Mouse (Mus musculus): ENCODE data around the gene Fut2. TPM values are rescaled to one million over a fixed set of nuclear protein-coding genes. Genes with fewer than 3 reads are reported as not detected.
"Not testable (repeated sequence)": the region's sequence is repeated elsewhere in the genome, so short reads cannot be mapped to it uniquely, and the experiment has no call there.

Gene Fut2
- polyA plus RNA-seq, 1 experiment from 2014 or later, result 0.05 TPM

GRCm38 (mm10) chr7:45681046-45681736 is 15.0 kb upstream of the Fut2 start:
- H3K36me3 ChIP-seq, result no peaks in the 10 kb centered on the region
- no peaks in the 10 kb centered on the region for H3K9me3 ChIP-seq (replicated peaks)
- DNase-seq (ENCODE audit: low spot score), result no peak
- WGBS, result 87% methylated on average over 8 of the region's 8 CpGs
- H3K4me3 ChIP-seq, result no peak overlapping the region
- peaks cover under 1% of the 10 kb centered on the region; the same call in 1 of the 2 replicates for H3K27me3 ChIP-seq (ENCODE audit: low read depth, poor library complexity, severe bottlenecking)
- no peak overlapping the region; the same call in 1 of the 2 replicates for H3K27ac ChIP-seq (replicated peaks)
- peaks cover 39% of the 10 kb centered on the region for H3K4me1 ChIP-seq

DNA sequence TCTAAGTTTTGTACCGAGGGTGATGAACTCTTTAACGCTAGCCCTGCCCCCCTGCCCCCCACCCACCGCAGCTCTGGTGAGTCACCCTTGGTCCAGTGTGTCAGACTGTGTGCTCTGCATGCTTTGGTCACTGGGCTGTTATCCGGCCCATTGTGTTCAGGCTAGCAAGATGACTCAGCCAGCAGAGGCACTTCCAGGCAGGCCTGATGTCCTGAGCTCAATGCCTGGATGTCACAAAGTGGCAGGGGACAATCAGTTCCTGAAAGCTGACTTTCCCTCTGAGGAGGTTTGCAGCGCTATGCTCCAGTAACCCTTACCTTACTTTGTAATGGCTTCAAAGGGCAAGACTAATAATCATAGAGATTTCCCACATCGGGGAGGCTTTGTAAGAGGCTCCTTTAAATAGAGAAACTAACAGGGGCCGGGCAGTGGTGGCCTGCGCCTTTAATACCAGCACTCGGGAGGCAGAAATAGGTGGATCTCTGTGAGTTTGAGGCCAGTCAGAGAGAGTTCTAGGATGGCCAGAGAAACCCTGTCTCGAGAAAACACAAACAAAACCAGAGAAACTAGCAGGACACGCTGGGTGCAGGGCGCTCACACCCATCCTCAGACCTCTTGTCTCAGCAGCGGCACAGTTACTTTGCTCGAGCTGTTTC is 13.9 kb upstream of the Fut2 start:
- H3K27me3 ChIP-seq (ENCODE audit: low read depth, poor library complexity, severe bottlenecking), result no peaks in the 10 kb centered on the region; the same call in 1 of the 2 replicates
- no peaks in the 10 kb centered on the region for H3K9me3 ChIP-seq (replicated peaks)
- no peak overlapping the region for H3K4me3 ChIP-seq
- no peak for DNase-seq (ENCODE audit: low spot score)
- WGBS, result 66% methylated on average over 14 of the region's 14 CpGs
- H3K27ac ChIP-seq (replicated peaks), result peak overlapping the region; percentile 29
- H3K36me3 ChIP-seq, result no peaks in the 10 kb centered on the region
- H3K4me1 ChIP-seq, result peaks cover 32% of the 10 kb centered on the region

- no peak for DNase-seq (ENCODE audit: low spot score)
- Histone ChIP-seq H3K27ac (replicated peaks) (peak overlapping the region; percentile 7; the same call in 1 of the 2 replicates), H3K4me3 (no peak overlapping the region), H3K4me1 (peaks cover 32% of the 10 kb centered on the region), H3K36me3 (no peaks in the 10 kb centered on the region), H3K9me3 (replicated peaks) (no peaks in the 10 kb centered on the region), H3K27me3 (ENCODE audit: low read depth, poor library complexity, severe bottlenecking) (no peaks in the 10 kb centered on the region; the same call in 1 of the 2 replicates)
- WGBS, result 92% methylated on average over 14 of the region's 14 CpGs
These were observed 12.3 kb upstream of the Fut2 start for GRCm38 (mm10) chr7:45678513-45678912.

GRCm38 (mm10) chr7:45677627-45678295 is 11.6 kb upstream of the Fut2 start:
- Histone ChIP-seq H3K4me3 (no peak overlapping the region), H3K36me3 (no peaks in the 10 kb centered on the region), H3K27me3 (ENCODE audit: low read depth, poor library complexity, severe bottlenecking) (no peaks in the 10 kb centered on the region; the same call in 1 of the 2 replicates), H3K27ac (replicated peaks) (peak overlapping the region; percentile 7; the same call in 1 of the 2 replicates), H3K4me1 (peaks cover 27% of the 10 kb centered on the region), H3K9me3 (replicated peaks) (no peaks in the 10 kb centered on the region)
- no peak for DNase-seq (ENCODE audit: low spot score)
- 79% methylated on average over 7 of the region's 7 CpGs for WGBS

DNA sequence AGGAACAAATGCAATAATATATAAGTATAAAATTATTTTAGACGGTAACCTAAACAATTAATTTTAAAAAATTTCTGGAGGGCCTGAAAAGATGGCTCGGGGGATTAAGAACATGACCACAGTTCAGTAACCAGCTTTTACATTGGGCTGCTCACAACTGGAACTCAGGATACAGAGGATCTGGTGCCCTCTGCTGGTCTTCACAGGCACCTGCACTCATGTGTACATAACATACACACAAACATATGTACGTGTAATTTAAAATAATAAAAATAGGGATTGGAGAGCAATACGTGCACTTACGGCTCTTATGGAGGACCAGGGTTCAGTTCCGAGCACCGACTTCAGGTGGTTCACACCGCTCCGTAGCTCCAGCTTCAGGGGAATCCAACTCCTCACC is 2.7 kb upstream of the Fut2 start:
- Histone ChIP-seq H3K4me3 (no peak overlapping the region), H3K4me1 (peaks cover 16% of the 10 kb centered on the region), H3K27me3 (ENCODE audit: low read depth, poor library complexity, severe bottlenecking) (no peaks in the 10 kb centered on the region), H3K27ac (replicated peaks) (no peak overlapping the region), H3K9me3 (replicated peaks) (no peaks in the 10 kb centered on the region), H3K36me3 (no peaks in the 10 kb centered on the region)
- 94% methylated on average over 9 of the region's 9 CpGs for WGBS
- DNase-seq (ENCODE audit: low spot score), result no peak

GRCm38 (mm10) chr7:45667761-45668160 is 1.6 kb upstream of the Fut2 start:
- no peak overlapping the region for H3K4me3 ChIP-seq
- no peaks in the 10 kb centered on the region for H3K9me3 ChIP-seq (replicated peaks)
- peaks cover 16% of the 10 kb centered on the region for H3K4me1 ChIP-seq
- 79% methylated on average over 14 of the region's 14 CpGs for WGBS
- no peaks in the 10 kb centered on the region for H3K36me3 ChIP-seq
- no peaks in the 10 kb centered on the region for H3K27me3 ChIP-seq (ENCODE audit: low read depth, poor library complexity, severe bottlenecking)
- DNase-seq (ENCODE audit: low spot score), result no peak
- H3K27ac ChIP-seq (replicated peaks), result no peak overlapping the region

GRCm38 (mm10) chr7:45665303-45666138 is 673 bp downstream of the Fut2 start:
- Histone ChIP-seq H3K27me3 (ENCODE audit: low read depth, poor library complexity, severe bottlenecking) (no peaks in the 10 kb centered on the region), H3K36me3 (no peaks in the 10 kb centered on the region), H3K4me3 (no peak overlapping the region; the same call in 1 of the 2 replicates), H3K9me3 (replicated peaks) (no peaks in the 10 kb centered on the region), H3K4me1 (peaks cover 16% of the 10 kb centered on the region), H3K27ac (replicated peaks) (no peak overlapping the region)
- WGBS, result 67% methylated on average over 13 of the region's 13 CpGs
- DNase-seq (ENCODE audit: low spot score), result no peak

GRCm38 (mm10) chr7:45661702-45662101 is 4.5 kb downstream of the Fut2 start:
- not testable (repeated sequence) for H3K4me3 ChIP-seq; H3K27me3 ChIP-seq (ENCODE audit: low read depth, poor library complexity, severe bottlenecking); H3K27ac ChIP-seq (replicated peaks); H3K9me3 ChIP-seq (replicated peaks); DNase-seq (ENCODE audit: low spot score); H3K36me3 ChIP-seq
- 90% methylated on average over 6 of the region's 6 CpGs for WGBS
- H3K4me1 ChIP-seq, result peaks cover 16% of the 10 kb centered on the region

- no peak overlapping the region for H3K27ac ChIP-seq (replicated peaks)
- no peak overlapping the region for H3K4me3 ChIP-seq
- 89% methylated on average over 11 of the region's 11 CpGs for WGBS
These were observed 5.3 kb downstream of the Fut2 start for GRCm38 (mm10) chr7:45660746-45661478.

GRCm38 (mm10) chr7:45654424-45655047 is 11.7 kb downstream of the Fut2 start:
- H3K27me3 ChIP-seq (ENCODE audit: low read depth, poor library complexity, severe bottlenecking), result no peaks in the 10 kb centered on the region
- H3K36me3 ChIP-seq, result no peaks in the 10 kb centered on the region
- peaks cover 7% of the 10 kb centered on the region; the same call in 1 of the 2 replicates for H3K9me3 ChIP-seq (replicated peaks)
- peaks cover 8% of the 10 kb centered on the region for H3K4me1 ChIP-seq
- peak overlapping the region; percentile 68 for H3K27ac ChIP-seq (replicated peaks)
- whole genome bisulfite sequencing, result 28% methylated on average over 17 of the region's 17 CpGs
- peak overlapping the region; percentile 35 for H3K4me3 ChIP-seq
- no peak for DNase-seq (ENCODE audit: low spot score)

More at GRCm38 (mm10) chr7:45660746-45661478, 5.3 kb downstream of the Fut2 start:
- no peak for DNase-seq (ENCODE audit: low spot score)
- H3K4me1 ChIP-seq, result peaks cover 16% of the 10 kb centered on the region
- no peaks in the 10 kb centered on the region for H3K36me3 ChIP-seq
- H3K9me3 ChIP-seq (replicated peaks), result peaks cover 7% of the 10 kb centered on the region; the same call in 1 of the 2 replicates
- H3K27me3 ChIP-seq (ENCODE audit: low read depth, poor library complexity, severe bottlenecking), result no peaks in the 10 kb centered on the region

GRCm38 (mm10) chr7:45650484-45650883 is 15.7 kb downstream of the Fut2 start:
- not testable (repeated sequence) for H3K36me3 ChIP-seq; H3K27me3 ChIP-seq (ENCODE audit: low read depth, poor library complexity, severe bottlenecking)

More at GRCm38 (mm10) chr7:45650484-45650883, 15.7 kb downstream of the Fut2 start:
- WGBS, result 92% methylated on average over 20 of the region's 20 CpGs
- H3K4me1 ChIP-seq, result peaks cover 13% of the 10 kb centered on the region
- not testable (repeated sequence) for H3K4me3 ChIP-seq; H3K9me3 ChIP-seq (replicated peaks); H3K27ac ChIP-seq (replicated peaks); DNase-seq (ENCODE audit: low spot score)
